ENCODE assay signal across 9 mouse cellular contexts in the genomic region with DNA sequence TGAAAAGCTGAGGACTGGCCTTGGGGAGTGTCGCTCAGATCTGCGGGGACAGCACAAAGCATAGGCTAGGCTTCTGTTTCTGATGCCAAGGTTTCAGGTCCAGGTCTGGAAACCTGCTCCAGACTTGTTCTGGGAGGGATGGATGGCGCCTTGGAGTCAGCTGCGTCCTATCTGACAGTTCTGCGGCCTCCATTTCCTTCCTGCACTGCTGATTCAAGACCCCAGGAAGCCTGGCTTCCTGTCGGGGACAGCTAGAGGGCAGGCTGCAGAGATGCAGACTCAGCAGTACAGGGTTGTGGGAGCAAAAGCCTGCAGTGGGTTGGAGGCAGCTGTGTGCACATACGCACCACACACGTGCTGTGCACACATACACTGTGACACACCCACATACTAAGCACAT. TPM values are rescaled to one million over a fixed set of nuclear protein-coding genes. Genes with fewer than 3 reads are reported as not detected.
DNase-seq lines count a peak whose midpoint lies in the region; ATAC-seq and TF ChIP-seq lines count a peak whose summit lies in the region.
"Had no signal": no experiment of that assay in that cellular context is flagged by ENCODE, and none has a peak within 500 bp of the region (broad histone marks: within the 10 kb centered on the region; RNA-seq: fewer than 3 reads in every experiment).

No protein-coding gene starts in this region.

- WGBS in liver, embryonic 11.5 days, result 20% methylated on average over 8 of the region's 8 CpGs

- no peaks in the 10 kb centered on the region for H3K36me3 ChIP-seq in liver, embryonic 11.5 days (ENCODE audit: control insufficient read depth, insufficient read depth, low read length)
- H3K36me3 ChIP-seq: hindbrain, embryonic 15.5 days had no signal

- peak; percentile 58 for ATAC-seq in liver, embryonic 11.5 days (replicated peaks; ENCODE audit: low FRiP score)

- no peak overlapping the region for H3K9ac ChIP-seq in liver, embryonic 11.5 days (ENCODE audit: low read depth, low read length)
- H3K9ac ChIP-seq: hindbrain, embryonic 15.5 days had no signal

- H3K9me3 ChIP-seq in liver, embryonic 11.5 days (ENCODE audit: control insufficient read depth, low read length), result no peaks in the 10 kb centered on the region
- H3K9me3 ChIP-seq: hindbrain, embryonic 15.5 days had no signal

- H3K27me3 ChIP-seq in liver, embryonic 11.5 days (replicated peaks; ENCODE audit: control insufficient read depth, insufficient read depth, low read length), result no peaks in the 10 kb centered on the region
- H3K27me3 ChIP-seq: hindbrain, embryonic 15.5 days had no signal

- intact Hi-C loops in gastrocnemius, adult 2 months (cut with DNase I), result no loop called here
- intact Hi-C loops in gastrocnemius, postnatal 36 days (cut with DNase I), result no loop called here
- intact Hi-C loops in heart, postnatal 10 days (cut with DNase I), result no loop called here

- peaks cover 5% of the 10 kb centered on the region; the same call in 1 of the 2 replicates for H3K4me1 ChIP-seq in liver, embryonic 11.5 days (replicated peaks; ENCODE audit: control insufficient read depth, insufficient read depth, low read length)
- H3K4me1 ChIP-seq: hindbrain, embryonic 15.5 days had no signal

- no peak overlapping the region for H3K27ac ChIP-seq in gastrocnemius, adult 2 months
- peak overlapping the region; percentile 15; the same call in 1 of the 2 replicates for H3K27ac ChIP-seq in liver, embryonic 11.5 days (ENCODE audit: low read depth, low read length)
- H3K27ac ChIP-seq: hindbrain, embryonic 15.5 days had no signal

- peak; percentile 16 for DNase-seq in gastrocnemius, adult 2 months
- no peak for DNase-seq in gastrocnemius, postnatal 36 days
- peak; percentile 35 for DNase-seq in adrenal gland, postnatal 10 days
- DNase-seq in heart, postnatal 10 days, result peak; percentile 47 to 61
- DNase-seq in liver, embryonic 11.5 days (ENCODE audit: low spot score), result no peak
- DNase-seq in thymus, postnatal 10 days (ENCODE audit: low spot score in 2 of 2), result peak; percentile 76 to 77
- DNase-seq in layer of hippocampus, postnatal 14 days (ENCODE audit: low spot score in 2 of 2), result no peak
- DNase-seq in cerebellum, adult 8-10 months, result no peak

- H3K4me3 ChIP-seq in gastrocnemius, adult 2 months, result no peak overlapping the region
- no peak overlapping the region for H3K4me3 ChIP-seq in liver, embryonic 11.5 days (ENCODE audit: low read depth, low read length)
- H3K4me3 ChIP-seq: hindbrain, embryonic 15.5 days had no signal

- TF ChIP-seq CTCF in gastrocnemius, adult 2 months (IDR thresholded peaks at IDR 0.05), result no peak

- no peak overlapping the region; the same call in 1 of the 2 replicates for H3K4me2 ChIP-seq in liver, embryonic 11.5 days
- H3K4me2 ChIP-seq: hindbrain, embryonic 15.5 days had no signal

RNA-seq across cellular contexts. Expression of a gene that starts 18.4 kb away (rescaled TPM):
- total RNA-seq in gastrocnemius, adult 2 months (2021), result 10 to 100 TPM; 16.2 to 21.1 TPM
- total RNA-seq in gastrocnemius, postnatal 36 days (2021), result 10 to 100 TPM; 13.9 to 14.2 TPM
- total RNA-seq in adrenal gland, postnatal 10 days (2021), result 10 to 100 TPM; 25.0 to 33.7 TPM
- total RNA-seq in heart, postnatal 10 days (2021), result 10 to 100 TPM; 26.7 to 31.8 TPM
- 19.9 TPM in 2 replicates for polyA plus RNA-seq in liver, embryonic 11.5 days (2014; fragmentation: Nextera tagmentation; extraction: Ambion mirVana)
- total RNA-seq in layer of hippocampus, postnatal 14 days (2021), result 10 to 100 TPM; 36.6 to 41.4 TPM

RNA-seq across cellular contexts. Expression of a gene that starts 50.0 kb away (rescaled TPM):
- 100 to 1,000 TPM; 105 to 106 TPM for total RNA-seq in gastrocnemius, adult 2 months (2021)
- total RNA-seq in gastrocnemius, postnatal 36 days (2021), result 100 to 1,000 TPM in 1 of 2 experiments, 10 to 100 TPM in 1; 97.9 to 101 TPM
- 10 to 100 TPM; 78.7 to 84.8 TPM for total RNA-seq in adrenal gland, postnatal 10 days (2021)
- 10 to 100 TPM; 91.0 to 91.5 TPM for total RNA-seq in heart, postnatal 10 days (2021)
- 222 and 237 TPM in 2 replicates for polyA plus RNA-seq in liver, embryonic 11.5 days (2014; fragmentation: Nextera tagmentation; extraction: Ambion mirVana)
- total RNA-seq in layer of hippocampus, postnatal 14 days (2021), result 10 to 100 TPM; 70.5 to 72.9 TPM

RNA-seq across cellular contexts. Expression of a gene that starts 58.8 kb away (rescaled TPM):
- 100 to 1,000 TPM in 1 of 2 experiments, 10 to 100 TPM in 1; 59.4 to 114 TPM for total RNA-seq in gastrocnemius, adult 2 months (2021)
- total RNA-seq in gastrocnemius, postnatal 36 days (2021), result 10 to 100 TPM; 60.0 to 78.1 TPM
- total RNA-seq in adrenal gland, postnatal 10 days (2021), result 10 to 100 TPM; 28.3 to 40.3 TPM
- 10 to 100 TPM; 75.6 to 78.1 TPM for total RNA-seq in heart, postnatal 10 days (2021)
- 19.2 and 19.4 TPM in 2 replicates for polyA plus RNA-seq in liver, embryonic 11.5 days (2014; fragmentation: Nextera tagmentation; extraction: Ambion mirVana)
- total RNA-seq in layer of hippocampus, postnatal 14 days (2021), result 10 to 100 TPM; 50.5 to 72.8 TPM

Comparison
In these comparisons a context has a peak if more than half of its experiments do, and no peak if none do; other contexts are left out.
1. DNase-seq: peak in gastrocnemius, adult 2 months (single experiment), adrenal gland, postnatal 10 days (single experiment), heart, postnatal 10 days (2 of 2) and thymus, postnatal 10 days (2 of 2); none in gastrocnemius, postnatal 36 days (0 of 2), liver, embryonic 11.5 days (single experiment), layer of hippocampus, postnatal 14 days (0 of 2) and cerebellum, adult 8-10 months (single experiment).